Mouse (Mus musculus) hindbrain, embryonic 13.5 days (tissue): Measurements from ENCODE around the gene Pls1. TPM values are rescaled to one million over a fixed set of nuclear protein-coding genes. Genes with fewer than 3 reads are reported as not detected.

Source experiments
- ATAC-seq: fragments of 200-750 bp; cut with Nextera tagmentation; 2 replicates; pipeline ENCODE4 v1.8.0; 2017; ENCODE audit warnings: moderate TSS enrichment; ENCODE audit not compliant: low FRiP score
- H3K27ac ChIP-seq: fragments of 300-500 bp; sonication (generic); 2 replicates; pipeline ENCODE4 v1.5.1; 2015; ENCODE audit warnings: inconsistent platforms, mild to moderate bottlenecking, moderate library complexity
- H3K27me3 ChIP-seq: fragments of 300-500 bp; sonication (generic); 2 replicates; pipeline ENCODE4 v1.6.1; 2015; ENCODE audit warnings: mild to moderate bottlenecking, inconsistent platforms
- H3K36me3 ChIP-seq: fragments of 300-500 bp; sonication (generic); 2 replicates; pipeline ENCODE4 v1.6.1; 2015; ENCODE audit warnings: mild to moderate bottlenecking, inconsistent platforms
- H3K4me1 ChIP-seq: fragments of 300-500 bp; sonication (generic); replicated peaks from 2 replicates; pipeline ENCODE4 v1.6.1; 2015; ENCODE audit warnings: inconsistent platforms
- H3K4me2 ChIP-seq: fragments of 300-500 bp; sonication (generic); 2 replicates; pipeline ENCODE4 v1.6.1; 2015; ENCODE audit warnings: inconsistent platforms, mild to moderate bottlenecking, moderate library complexity
- H3K4me3 ChIP-seq: fragments of 300-500 bp; sonication (generic); 2 replicates; pipeline ENCODE4 v1.5.1; 2015; ENCODE audit warnings: mild to moderate bottlenecking, inconsistent platforms
- H3K9ac ChIP-seq: fragments of 300-500 bp; sonication (generic); 2 replicates; pipeline ENCODE4 v1.6.1; 2015; ENCODE audit warnings: mild to moderate bottlenecking, inconsistent platforms
- H3K9me3 ChIP-seq: fragments of 300-500 bp; sonication (generic); 2 replicates; pipeline ENCODE4 v1.6.1; 2016; ENCODE audit warnings: inconsistent platforms
- WGBS: fragments of 180-500 bp; shearing (Covaris S2); methylation state at CpG from one replicate; pipeline ENCODE4 v1.1.7; 2015; 5-methylcytosine and 5-hydroxymethylcytosine counted together
- polyA plus RNA-seq: library from polyadenylated mRNA; unstranded; fragments of >200 nt; fragmentation: Nextera tagmentation; extraction: Ambion mirVana; gene quantifications from 2 replicates; pipeline ENCODE4 v1.2.1, GENCODE M21; 2015

Gene Pls1
- polyA plus RNA-seq = 3.3 and 3.7 TPM in 2 replicates

- peaks cover 6% of the 10 kb centered on the region; the same call in 1 of the 2 replicates for H3K4me1 ChIP-seq
- peak within 1 kb of the TSS; percentile 69 for H3K4me3 ChIP-seq
- no peak within 1 kb of the TSS for H3K27ac ChIP-seq
- no peaks in the 10 kb centered on the region for H3K36me3 ChIP-seq
- ATAC-seq = peak; percentile 91
- H3K9ac ChIP-seq = peak within 1 kb of the TSS; percentile 78
- WGBS = under 1% methylated on average over 46 of the region's 46 CpGs
- peaks cover 28% of the 10 kb centered on the region for H3K27me3 ChIP-seq
- H3K9me3 ChIP-seq = no peaks in the 10 kb centered on the region
- H3K4me2 ChIP-seq = peak within 1 kb of the TSS; percentile 87
These were observed at the start of gene Pls1 for GRCm38 (mm10) chr9:95844825-95845460. Gene Pls1, minus strand, starts transcription at chr9:95845311.

DNA sequence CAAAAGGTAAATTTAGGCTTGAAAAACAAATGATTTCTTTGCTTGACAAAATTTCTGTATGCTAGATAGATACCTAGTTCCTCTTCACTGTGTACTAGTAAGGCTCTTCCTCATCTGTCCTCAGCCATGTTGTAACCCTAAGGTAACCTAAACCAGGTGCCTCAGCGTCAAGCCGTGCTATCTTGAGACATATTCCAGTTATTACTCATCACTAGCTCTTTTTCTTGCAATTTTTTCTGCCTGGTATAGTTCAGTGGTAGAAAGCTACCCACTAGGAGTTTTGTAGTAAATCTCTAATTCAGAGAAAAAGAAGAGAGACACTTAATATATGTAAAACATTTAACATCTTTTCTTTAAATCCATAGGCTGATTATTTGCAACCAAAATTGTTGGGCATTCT is 37.6 kb upstream of the Pls1 start:
- no peaks in the 10 kb centered on the region for H3K9me3 ChIP-seq
- no peaks in the 10 kb centered on the region for H3K27me3 ChIP-seq
- no peak overlapping the region for H3K27ac ChIP-seq
- no peak overlapping the region for H3K4me2 ChIP-seq
- H3K4me1 ChIP-seq = no peaks in the 10 kb centered on the region
- H3K4me3 ChIP-seq = no peak overlapping the region
- WGBS = 97% methylated on average over 2 of the region's 2 CpGs
- no peak for ATAC-seq
- no peak overlapping the region for H3K9ac ChIP-seq
- peaks cover 30% of the 10 kb centered on the region for H3K36me3 ChIP-seq

GRCm38 (mm10) chr9:95878246-95878645 is 33.1 kb upstream of the Pls1 start:
- no peak for ATAC-seq
- no peak overlapping the region for H3K27ac ChIP-seq
- no peaks in the 10 kb centered on the region for H3K9me3 ChIP-seq
- WGBS = 93% methylated on average over 5 of the region's 5 CpGs
- H3K4me3 ChIP-seq = no peak overlapping the region
- no peak overlapping the region for H3K9ac ChIP-seq
- H3K27me3 ChIP-seq = no peaks in the 10 kb centered on the region
- H3K36me3 ChIP-seq = peaks cover 27% of the 10 kb centered on the region
- H3K4me2 ChIP-seq = no peak overlapping the region
- no peaks in the 10 kb centered on the region for H3K4me1 ChIP-seq

DNA sequence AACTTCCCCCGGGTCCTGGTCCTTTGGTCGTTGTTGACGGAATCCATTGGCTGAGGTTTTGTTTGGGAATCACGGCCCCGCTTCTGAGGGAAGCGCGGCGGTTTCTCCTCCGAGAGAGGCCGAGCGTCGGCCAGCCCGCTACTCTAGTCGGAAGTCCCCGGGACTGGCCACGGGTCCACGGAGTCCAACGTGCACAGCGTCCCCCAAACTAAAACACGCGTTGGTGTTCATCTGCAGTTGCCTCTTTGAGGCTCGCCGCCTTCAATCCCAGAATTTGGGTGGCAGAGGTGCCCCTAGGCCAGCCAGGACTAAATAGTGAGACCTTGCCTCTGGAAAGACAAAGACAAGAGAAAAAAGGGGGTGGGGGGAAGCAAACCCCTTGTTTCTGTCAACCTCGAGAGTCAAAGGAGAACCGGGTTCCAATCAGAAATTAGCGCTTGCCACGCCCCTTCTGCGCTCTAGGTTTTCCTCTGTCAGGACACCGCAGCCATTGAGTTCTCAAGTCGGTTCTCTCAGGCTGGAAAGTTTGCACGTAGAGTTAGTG is 13.0 kb upstream of the Pls1 start:
- Histone ChIP-seq H3K9ac (peak overlapping the region; percentile 82), H3K27me3 (no peaks in the 10 kb centered on the region), H3K4me2 (peak overlapping the region; percentile 90), H3K36me3 (0 out of 2 replicates have a peak, but pooled peaks cover 3% of the 10 kb centered on the region), H3K27ac (peak overlapping the region; percentile 82), H3K4me1 (peaks cover 8% of the 10 kb centered on the region), H3K9me3 (no peaks in the 10 kb centered on the region), H3K4me3 (peak overlapping the region; percentile 93)
- ATAC-seq = peak; percentile 60
- WGBS = under 1% methylated on average over 31 of the region's 31 CpGs

DNA sequence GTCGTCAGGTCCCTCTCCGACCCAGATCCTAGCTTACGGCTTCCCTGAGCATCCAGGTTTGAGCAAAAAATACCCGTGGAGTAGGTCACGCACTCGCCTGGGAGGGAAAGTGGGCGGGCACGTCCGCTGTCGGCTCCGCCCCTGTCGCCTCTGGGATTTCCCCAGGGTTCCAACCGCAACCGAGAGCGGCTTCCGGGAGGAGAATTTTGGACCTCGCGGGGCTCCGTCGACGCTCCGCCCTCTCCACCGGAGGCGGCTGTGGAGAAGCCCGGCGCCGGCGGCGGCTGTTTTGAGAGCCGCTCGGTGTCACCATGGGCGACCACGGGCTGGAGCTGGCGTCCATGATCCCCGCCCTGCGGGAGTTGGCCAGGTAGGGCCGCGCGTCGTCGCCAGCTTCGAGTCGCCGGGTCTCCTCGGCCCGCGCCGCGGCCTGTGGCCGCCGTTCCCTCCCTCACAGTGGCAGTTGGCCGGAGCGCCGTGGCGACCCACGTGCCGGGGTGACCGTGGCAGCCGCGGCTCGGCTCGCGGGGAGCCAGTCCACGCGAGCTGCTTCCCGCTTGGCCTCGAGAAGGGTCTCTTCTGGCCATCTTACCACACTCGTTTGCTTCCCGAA is 12.4 kb upstream of the Pls1 start, which contains the start of gene Atr:
Gene Atr, plus strand, starts transcription at position 184 of the 613 bp plus-strand sequence.
- H3K36me3 ChIP-seq = no peaks in the 10 kb centered on the region
- peak within 1 kb of the TSS; percentile 90 for H3K4me2 ChIP-seq
- H3K9me3 ChIP-seq = no peaks in the 10 kb centered on the region
- peak within 1 kb of the TSS; percentile 82 for H3K27ac ChIP-seq
- peak within 1 kb of the TSS; percentile 93 for H3K4me3 ChIP-seq
- under 1% methylated on average over 65 of the region's 69 CpGs for WGBS
- ATAC-seq = peak; percentile 90
- H3K4me1 ChIP-seq = peaks cover 8% of the 10 kb centered on the region
- no peaks in the 10 kb centered on the region for H3K27me3 ChIP-seq
- H3K9ac ChIP-seq = peak within 1 kb of the TSS; percentile 82

DNA sequence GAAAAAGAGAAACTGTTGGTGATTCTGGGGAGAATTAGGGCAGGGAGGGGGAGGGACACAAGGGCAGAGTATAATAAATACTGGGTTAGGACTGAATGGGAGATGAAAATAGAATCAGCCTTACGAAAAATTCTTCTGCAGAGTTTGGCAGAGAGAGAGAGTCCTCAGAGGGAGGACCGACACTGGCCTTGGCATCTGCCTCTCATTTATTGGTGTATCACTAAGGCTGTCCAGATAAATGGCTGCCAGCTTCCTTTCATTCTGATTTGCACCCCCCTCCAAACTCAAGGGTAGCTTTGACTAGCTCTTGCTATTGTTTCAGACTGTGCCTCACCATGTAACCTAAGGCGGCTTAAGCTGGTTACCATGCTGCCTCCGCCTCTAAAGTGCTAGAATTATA is 10.9 kb upstream of the Pls1 start:
- ATAC-seq = no peak
- H3K4me2 ChIP-seq = no peak overlapping the region
- H3K36me3 ChIP-seq = no peaks in the 10 kb centered on the region
- peaks cover 8% of the 10 kb centered on the region for H3K4me1 ChIP-seq
- H3K4me3 ChIP-seq = no peak overlapping the region
- WGBS = 94% methylated on average over 4 of the region's 4 CpGs
- no peak overlapping the region for H3K27ac ChIP-seq
- H3K9ac ChIP-seq = no peak overlapping the region
- no peaks in the 10 kb centered on the region for H3K9me3 ChIP-seq
- no peaks in the 10 kb centered on the region for H3K27me3 ChIP-seq

DNA sequence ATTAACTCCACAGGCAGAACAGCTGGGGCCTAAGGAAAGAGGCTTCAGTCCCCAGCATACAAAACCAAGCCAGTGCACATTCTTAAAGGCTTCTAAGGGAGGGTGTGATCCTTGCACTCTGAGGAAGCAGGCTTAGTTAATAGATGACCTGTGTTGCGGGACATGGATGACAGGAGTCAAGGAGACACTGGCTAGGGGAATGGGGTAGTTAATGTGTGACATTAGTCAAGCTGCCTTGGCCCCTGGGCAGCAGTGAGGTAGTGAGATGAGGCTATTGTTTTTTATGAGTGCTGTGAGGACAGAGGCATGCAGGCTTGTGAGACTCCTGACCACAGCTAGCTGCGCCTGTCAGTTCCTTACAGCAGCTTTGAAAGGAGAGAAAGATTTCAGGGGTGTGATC is 9.8 kb upstream of the Pls1 start:
- Histone ChIP-seq H3K36me3 (no peaks in the 10 kb centered on the region), H3K4me3 (no peak overlapping the region), H3K27me3 (no peaks in the 10 kb centered on the region), H3K9ac (peak overlapping the region; percentile 10; the same call in 1 of the 2 replicates), H3K4me2 (no peak overlapping the region), H3K9me3 (no peaks in the 10 kb centered on the region), H3K27ac (no peak overlapping the region), H3K4me1 (peaks cover 8% of the 10 kb centered on the region)
- ATAC-seq = no peak
- 58% methylated on average over 2 of the region's 2 CpGs for WGBS

DNA sequence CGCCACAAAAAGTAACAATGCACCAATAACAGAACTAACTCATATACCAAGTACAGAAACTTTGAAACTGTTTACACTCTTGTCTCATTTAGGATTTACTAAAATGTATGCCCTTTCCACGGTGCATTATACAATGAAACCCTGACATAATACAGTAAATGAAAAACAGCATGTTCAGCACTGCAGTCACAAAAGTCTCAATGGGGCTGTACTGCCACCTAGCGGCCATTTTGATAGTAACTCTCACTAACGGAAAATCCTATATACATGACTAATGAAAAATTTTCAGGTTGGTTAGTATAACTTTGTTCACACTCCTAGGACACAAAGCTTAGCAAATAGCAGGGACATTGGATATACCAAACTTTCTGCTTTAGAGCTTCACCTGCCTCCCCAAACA is 7.8 kb upstream of the Pls1 start:
- WGBS = 25% methylated on average over 4 of the region's 4 CpGs
- H3K4me3 ChIP-seq = no peak overlapping the region
- H3K4me1 ChIP-seq = peaks cover 4% of the 10 kb centered on the region; the same call in 1 of the 2 replicates
- no peaks in the 10 kb centered on the region for H3K36me3 ChIP-seq
- no peak overlapping the region for H3K4me2 ChIP-seq
- no peak overlapping the region for H3K27ac ChIP-seq
- H3K9ac ChIP-seq = no peak overlapping the region
- no peaks in the 10 kb centered on the region for H3K9me3 ChIP-seq
- H3K27me3 ChIP-seq = no peaks in the 10 kb centered on the region
- ATAC-seq = peak; percentile 30; the same call in 1 of the 2 replicates

GRCm38 (mm10) chr9:95851671-95852070 is 6.6 kb upstream of the Pls1 start:
- no peak overlapping the region for H3K4me3 ChIP-seq
- 70% methylated on average over 11 of the region's 11 CpGs for WGBS
- no peaks in the 10 kb centered on the region for H3K9me3 ChIP-seq
- no peak overlapping the region for H3K9ac ChIP-seq
- no peaks in the 10 kb centered on the region for H3K27me3 ChIP-seq
- ATAC-seq = no peak
- no peak overlapping the region for H3K4me2 ChIP-seq
- H3K27ac ChIP-seq = no peak overlapping the region
- H3K36me3 ChIP-seq = no peaks in the 10 kb centered on the region
- no peaks in the 10 kb centered on the region for H3K4me1 ChIP-seq

DNA sequence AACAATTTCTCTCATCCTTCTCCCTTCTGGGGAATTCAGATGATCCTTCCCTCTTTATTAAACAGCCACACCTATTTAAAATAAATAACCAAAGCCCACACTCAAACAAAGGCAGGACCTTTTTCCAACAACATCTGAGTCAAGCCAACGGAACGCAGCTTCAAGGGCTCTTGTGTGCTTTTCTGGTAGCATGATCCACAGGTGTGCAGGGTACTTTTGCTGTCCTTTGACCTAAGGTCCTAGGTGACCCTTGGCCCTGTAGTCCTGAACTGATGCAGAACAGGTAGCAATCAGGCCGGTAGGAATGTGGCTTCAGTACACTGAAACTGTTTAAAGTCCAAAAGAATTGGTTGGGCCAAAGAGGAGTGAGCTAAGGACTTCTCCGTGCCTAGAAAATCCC is 600 bp upstream of the Pls1 start:
- H3K9me3 ChIP-seq = no peaks in the 10 kb centered on the region
- WGBS = 71% methylated on average over 4 of the region's 4 CpGs
- no peak for ATAC-seq
- H3K4me2 ChIP-seq = peak overlapping the region; percentile 87
- peak overlapping the region; percentile 69; the same call in 1 of the 2 replicates for H3K4me3 ChIP-seq
- no peak overlapping the region for H3K27ac ChIP-seq
- peaks cover 28% of the 10 kb centered on the region for H3K27me3 ChIP-seq
- peaks cover 6% of the 10 kb centered on the region; the same call in 1 of the 2 replicates for H3K4me1 ChIP-seq
- no peaks in the 10 kb centered on the region for H3K36me3 ChIP-seq
- 0 out of 2 replicates have a peak overlapping the region, but pooled peaks have one; percentile 78 for H3K9ac ChIP-seq

DNA sequence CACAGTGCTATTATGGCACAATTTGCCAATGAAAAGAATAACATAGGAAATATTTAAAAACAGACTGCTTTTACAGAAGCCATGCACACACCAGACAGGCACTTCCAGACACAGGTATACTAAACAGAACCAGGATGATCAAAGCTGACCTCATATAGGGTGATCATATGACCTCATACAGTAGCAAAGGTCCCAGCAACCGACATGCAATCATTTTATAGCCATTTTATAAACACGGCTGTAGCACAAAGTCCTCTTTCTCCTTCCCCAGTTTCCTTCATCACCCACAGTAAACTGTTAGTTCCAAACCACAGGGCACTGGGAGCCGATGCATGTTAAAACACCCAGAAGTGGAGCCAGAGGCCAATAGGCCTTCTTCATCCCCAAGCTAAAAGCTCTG is 5.7 kb downstream of the Pls1 start:
- no peak for ATAC-seq
- no peaks in the 10 kb centered on the region for H3K9me3 ChIP-seq
- H3K27ac ChIP-seq = no peak overlapping the region
- H3K27me3 ChIP-seq = peaks cover 16% of the 10 kb centered on the region
- H3K4me1 ChIP-seq = no peaks in the 10 kb centered on the region
- no peak overlapping the region for H3K9ac ChIP-seq
- no peak overlapping the region for H3K4me2 ChIP-seq
- WGBS = 91% methylated on average over 3 of the region's 3 CpGs
- no peak overlapping the region for H3K4me3 ChIP-seq
- no peaks in the 10 kb centered on the region for H3K36me3 ChIP-seq

DNA sequence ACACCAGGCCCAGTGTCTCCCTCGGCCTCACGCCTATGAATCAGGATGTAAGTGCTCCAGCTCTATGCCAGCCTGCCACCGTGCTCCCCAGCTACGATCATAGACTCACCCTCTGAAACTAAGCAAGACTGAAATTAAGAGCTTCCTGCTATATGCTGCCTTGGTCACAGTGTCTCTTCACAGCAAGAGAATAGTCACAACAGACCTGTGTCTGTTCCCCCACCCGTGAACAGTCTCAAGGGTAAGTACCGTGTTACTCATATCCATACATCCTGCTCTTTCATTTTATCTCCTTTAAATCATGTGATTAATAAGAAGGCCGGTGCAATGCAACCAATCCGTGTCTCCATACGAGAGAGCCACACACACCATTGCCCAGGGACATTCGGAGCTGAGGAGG is 9.4 kb downstream of the Pls1 start:
- H3K9me3 ChIP-seq = no peaks in the 10 kb centered on the region
- ATAC-seq = no peak

More for the DNA sequence above, 9.4 kb downstream of the Pls1 start:
- Histone ChIP-seq H3K27ac (no peak overlapping the region), H3K36me3 (no peaks in the 10 kb centered on the region), H3K4me3 (no peak overlapping the region), H3K4me1 (no peaks in the 10 kb centered on the region), H3K27me3 (no peaks in the 10 kb centered on the region), H3K9ac (no peak overlapping the region), H3K4me2 (no peak overlapping the region)
- WGBS = 92% methylated on average over 10 of the region's 10 CpGs
